Mouse (Mus musculus): ENCODE data around the gene G6pc3. TPM values are rescaled to one million over a fixed set of nuclear protein-coding genes. Genes with fewer than 3 reads are reported as not detected.

The G6pc3 gene
- polyA plus RNA-seq (2012), result 21.2 and 21.5 TPM in 2 replicates

DNA sequence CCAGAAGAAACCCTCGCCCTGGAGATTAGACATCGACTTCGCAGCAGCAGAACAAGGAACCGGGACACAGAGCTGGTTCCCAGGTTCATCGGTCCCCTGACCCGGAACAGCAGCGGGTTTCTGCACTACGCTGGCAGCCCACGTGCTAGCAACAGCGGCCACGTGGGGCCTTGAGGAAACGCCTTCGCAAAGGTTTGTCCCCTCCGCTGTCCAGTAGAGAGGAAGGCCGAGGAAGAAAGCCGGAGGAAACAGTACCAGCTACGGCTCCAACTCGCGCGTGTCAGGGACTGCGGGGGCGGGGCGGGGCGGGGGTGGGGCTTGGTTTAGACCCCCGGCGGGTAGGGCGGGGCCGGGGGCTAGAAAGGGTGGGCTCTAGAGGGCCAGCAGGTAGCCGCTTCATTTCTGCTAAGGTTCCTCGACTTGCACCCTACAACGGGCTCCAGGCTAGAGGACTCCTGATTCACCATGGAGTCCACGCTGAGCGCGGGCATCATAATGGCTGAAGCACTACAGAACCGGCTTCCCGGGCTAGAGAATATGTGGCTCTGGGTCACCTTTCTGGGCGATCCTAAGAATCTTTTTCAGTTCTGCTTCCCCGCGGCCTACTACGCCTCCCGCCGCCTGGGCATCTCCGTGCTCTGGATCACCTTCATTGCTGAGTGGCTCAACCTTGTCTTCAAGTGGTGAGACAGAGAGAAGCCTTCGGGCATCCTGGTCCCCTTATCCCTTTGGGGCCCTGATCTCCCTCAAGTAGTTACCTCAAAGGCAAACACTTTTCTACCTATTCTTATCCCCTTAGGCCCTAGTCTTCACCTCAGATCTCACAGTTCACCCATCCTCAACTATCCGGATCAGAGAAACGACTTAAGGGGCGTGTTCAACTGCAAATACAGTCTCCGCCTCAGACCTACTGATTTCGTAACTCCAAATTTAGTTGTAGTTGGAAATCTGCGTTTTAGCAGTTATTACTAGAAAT, at the start of gene G6pc3:
Gene G6pc3 (plus strand): TSS at position 160 of the 976 bp plus-strand sequence.
- TF ChIP-seq GATA1 (IDR thresholded peaks at IDR 0.05; ENCODE audit: low read length), result no peak

- no peak for TF ChIP-seq GATA1 (IDR thresholded peaks at IDR 0.05; ENCODE audit: low read length)
Observed at GRCm38 (mm10) chr11:102140508-102140907, 48.9 kb upstream of the G6pc3 start.

GRCm38 (mm10) chr11:102142355-102142754, 47.1 kb upstream of the G6pc3 start:
- TF ChIP-seq GATA1 (IDR thresholded peaks at IDR 0.05; ENCODE audit: low read length), result no peak

DNA sequence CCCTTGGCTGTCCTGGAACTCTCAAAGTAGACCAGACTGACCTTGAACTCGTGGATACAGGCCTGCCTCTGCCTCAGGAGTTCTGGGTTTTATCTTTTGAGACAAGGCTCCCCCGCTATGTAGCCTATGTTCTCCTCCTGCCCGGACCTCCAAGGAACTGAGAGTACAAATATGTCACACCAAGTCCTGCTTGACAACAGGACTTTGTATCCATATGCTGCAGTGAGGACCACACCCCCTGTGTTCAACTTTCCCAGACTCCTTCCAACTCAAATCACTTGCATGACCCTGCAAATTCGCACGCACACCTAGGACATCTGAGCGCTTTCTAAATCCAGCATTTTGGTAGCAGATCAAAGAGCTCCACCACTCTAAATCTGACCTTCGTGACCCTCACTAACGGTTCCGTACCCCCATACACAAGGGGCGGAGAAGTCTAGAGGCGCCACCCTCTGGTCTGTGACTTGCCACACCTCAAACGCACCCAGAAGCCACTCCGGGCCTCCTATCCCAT, 44.4 kb upstream of the G6pc3 start:
- no peak for TF ChIP-seq GATA1 (IDR thresholded peaks at IDR 0.05; ENCODE audit: low read length)

DNA sequence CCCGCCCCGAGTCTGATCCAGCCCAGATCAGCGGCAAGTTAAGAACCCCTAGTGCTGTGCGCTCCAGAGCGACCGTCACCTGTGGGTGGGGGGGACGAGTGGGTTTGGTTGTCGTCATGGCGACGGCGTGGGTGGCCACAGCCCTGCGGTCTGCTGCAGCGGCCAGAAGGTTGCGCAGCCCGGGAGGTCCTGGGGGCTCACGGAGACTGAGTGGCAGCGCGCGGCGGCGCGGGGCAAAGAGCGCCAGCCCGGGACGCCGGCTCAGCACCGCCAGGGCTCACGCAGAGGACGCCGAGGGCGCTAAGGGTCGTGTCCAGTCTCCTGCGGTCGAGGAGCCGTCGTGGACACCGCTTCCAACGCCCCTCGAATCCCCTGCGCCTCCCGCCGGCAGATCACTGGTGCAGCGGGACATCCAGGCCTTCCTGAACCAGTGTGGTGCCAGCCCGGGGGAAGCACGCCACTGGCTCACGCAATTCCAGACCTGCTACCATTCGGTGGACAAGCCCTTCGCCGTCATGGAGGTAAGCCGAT, 43.9 kb upstream of the G6pc3 start, which contains the start of gene Nags:
Gene Nags (plus strand): TSS at position 43 of the 531 bp plus-strand sequence.
- TF ChIP-seq GATA1 (IDR thresholded peaks at IDR 0.05; ENCODE audit: low read length), result no peak

DNA sequence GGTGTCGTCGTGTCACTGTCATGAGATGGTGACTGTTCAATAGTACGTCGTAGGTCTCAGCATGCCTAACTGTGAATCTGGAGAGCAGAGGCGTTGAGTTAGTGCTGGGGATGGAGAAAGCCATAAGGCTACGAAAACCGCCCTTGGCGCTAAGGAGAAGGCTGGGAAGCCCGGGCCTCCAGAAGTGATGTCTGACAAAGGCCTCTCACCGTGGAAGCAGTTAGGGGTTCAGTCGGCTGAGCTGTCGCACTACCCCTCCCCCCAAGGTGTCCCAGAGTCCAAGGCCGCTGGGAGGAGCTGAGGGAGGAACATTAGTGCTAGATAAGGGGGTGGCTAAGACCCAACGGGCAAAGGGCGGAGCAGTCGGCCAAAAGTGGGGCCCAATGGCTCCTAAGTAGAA, 43.4 kb upstream of the G6pc3 start:
- TF ChIP-seq GATA1 (IDR thresholded peaks at IDR 0.05; ENCODE audit: low read length), result no peak

DNA sequence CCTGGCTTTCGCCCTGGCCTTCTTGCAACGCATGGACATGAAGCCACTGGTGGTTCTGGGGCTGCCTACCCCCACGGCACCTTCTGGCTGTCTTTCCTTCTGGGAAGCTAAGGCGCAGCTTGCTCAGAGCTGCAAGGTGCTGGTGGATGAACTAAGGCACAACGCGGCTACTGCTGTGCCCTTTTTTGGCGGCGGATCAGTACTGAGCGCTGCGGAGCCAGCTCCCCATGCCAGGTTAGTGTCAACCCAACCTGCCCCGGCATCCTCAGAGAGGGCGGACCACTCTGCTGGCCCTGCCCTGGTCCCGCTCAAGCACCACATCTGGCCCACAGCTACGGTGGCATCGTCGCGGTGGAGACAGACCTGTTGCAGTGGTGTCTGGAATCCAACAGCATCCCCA, 42.9 kb upstream of the G6pc3 start:
- TF ChIP-seq GATA1 (IDR thresholded peaks at IDR 0.05; ENCODE audit: low read length), result no peak

- no peak for TF ChIP-seq GATA1 (IDR thresholded peaks at IDR 0.05; ENCODE audit: low read length)
Observed at GRCm38 (mm10) chr11:102147213-102147989, 42.0 kb upstream of the G6pc3 start.

DNA sequence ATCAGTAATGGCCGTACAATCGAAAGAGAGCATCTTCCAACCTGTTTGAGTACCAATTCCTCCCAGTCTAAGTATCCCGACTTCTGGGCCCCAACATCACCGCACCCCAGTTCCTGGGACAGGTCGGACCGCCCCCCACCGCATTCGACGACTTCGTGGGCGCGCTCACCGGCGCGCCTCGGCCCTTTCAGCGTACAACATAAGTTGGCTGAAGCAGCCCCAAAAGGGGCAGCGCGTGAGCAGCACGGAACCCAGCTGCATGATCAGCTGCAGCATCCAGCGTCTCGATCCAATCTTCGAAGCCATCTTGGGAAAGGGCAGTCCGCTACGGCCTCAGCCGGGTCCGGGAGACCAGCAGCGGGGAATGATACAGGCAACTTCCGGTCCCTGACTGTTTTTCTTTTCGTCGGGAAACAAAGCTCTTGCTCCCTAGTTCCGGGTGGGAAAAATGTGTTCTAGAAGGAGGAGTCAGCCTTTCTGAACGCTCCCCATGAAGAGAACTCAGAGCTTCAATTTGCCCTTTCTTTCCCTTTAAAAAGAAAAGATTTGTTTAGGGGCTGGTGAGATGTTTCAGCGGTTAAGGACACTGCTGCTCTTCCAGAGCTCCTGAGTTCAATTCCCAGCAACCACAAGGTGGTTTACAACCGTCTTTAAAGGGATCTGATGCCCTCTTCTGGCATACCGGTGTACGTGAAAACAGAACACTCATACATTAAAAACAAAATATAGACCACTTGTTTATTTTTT, 33.2 kb upstream of the G6pc3 start, which contains the start of gene Tmem101:
Gene Tmem101 (minus strand): TSS at position 366 of the 747 bp plus-strand sequence.
- TF ChIP-seq GATA1 (IDR thresholded peaks at IDR 0.05; ENCODE audit: low read length), result no peak

- no peak for TF ChIP-seq GATA1 (IDR thresholded peaks at IDR 0.05; ENCODE audit: low read length)
Observed at GRCm38 (mm10) chr11:102156786-102157089, 32.7 kb upstream of the G6pc3 start.

DNA sequence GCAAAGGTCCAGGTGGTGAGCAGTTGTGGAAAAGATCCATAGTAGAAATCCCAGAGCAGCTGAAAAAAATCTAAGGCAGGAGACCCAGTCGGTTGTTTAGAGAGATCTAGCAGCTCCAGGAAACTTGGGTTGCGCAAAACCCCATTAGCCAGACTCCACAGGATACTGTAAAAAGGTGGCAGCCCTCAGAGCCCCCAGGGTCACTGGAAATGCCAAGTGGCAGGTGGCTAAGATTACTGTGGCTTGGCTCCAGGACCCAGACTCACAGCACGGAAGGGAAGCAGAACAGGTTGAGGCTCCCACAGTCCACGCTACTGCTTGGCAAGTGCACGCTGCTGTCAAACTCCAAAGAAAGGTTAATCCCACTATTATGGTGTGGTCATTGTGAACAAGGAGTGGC, 29.6 kb upstream of the G6pc3 start:
- TF ChIP-seq GATA1 (IDR thresholded peaks at IDR 0.05; ENCODE audit: low read length), result no peak

DNA sequence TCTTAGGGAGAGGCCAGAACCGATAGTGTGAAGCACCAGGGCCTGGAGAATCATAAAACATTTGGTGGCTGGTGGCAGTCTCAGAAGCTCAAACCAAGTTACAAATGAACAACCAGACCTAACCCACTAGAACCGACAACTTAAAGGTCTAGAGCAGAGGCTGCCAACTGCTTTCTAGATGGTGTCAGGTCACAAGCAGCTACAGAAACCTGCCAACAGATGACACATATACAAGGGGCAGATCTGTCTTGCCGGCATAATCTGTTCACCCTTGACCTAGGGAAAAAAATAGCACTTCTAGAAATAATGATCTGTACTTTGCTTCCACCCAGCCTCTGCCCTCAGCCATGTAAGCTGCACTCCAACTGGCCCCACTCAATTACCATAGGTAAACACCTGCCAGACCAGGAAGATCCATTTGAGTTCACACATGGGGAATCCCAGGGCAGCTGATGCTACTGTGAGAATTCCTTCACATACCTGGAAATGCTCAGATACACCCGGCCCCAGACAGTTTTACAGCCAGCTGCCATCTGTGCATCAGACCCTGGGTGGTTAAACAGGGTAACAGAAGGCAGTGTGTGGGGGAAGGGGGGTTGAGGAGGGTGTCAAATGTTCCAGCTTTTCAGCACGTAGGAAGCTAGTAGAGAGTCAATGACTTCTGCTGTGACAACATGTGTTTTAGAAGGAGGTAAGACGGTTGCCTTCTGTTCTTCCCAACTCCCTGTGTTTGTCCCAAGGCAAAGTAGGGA, 23.3 kb upstream of the G6pc3 start:
- no peak for TF ChIP-seq GATA1 (IDR thresholded peaks at IDR 0.05; ENCODE audit: low read length)

- no peak for TF ChIP-seq GATA1 (IDR thresholded peaks at IDR 0.05; ENCODE audit: low read length)
Observed at GRCm38 (mm10) chr11:102167539-102167938, 21.9 kb upstream of the G6pc3 start.

DNA sequence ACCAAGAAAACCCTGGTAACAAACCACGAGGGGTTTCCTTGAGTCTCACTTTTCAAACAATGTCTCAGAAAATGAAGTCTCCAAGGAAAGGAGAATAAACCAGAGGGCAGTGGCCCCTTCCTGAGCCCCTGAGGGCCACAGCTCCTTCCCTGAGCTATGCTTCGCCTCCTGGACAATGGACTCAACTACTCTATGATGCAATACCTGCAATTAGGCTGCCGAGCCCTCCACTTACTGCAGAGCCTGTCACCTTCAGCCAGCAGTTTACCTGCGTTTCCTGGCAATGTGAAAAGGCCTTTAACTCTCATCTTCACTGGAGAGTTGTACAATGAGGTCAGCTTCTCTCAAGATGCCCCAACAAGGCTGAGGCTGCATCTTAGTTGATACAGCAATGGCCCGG, 20.7 kb upstream of the G6pc3 start:
- no peak for TF ChIP-seq GATA1 (IDR thresholded peaks at IDR 0.05; ENCODE audit: low read length)
